In the genomic region with DNA sequence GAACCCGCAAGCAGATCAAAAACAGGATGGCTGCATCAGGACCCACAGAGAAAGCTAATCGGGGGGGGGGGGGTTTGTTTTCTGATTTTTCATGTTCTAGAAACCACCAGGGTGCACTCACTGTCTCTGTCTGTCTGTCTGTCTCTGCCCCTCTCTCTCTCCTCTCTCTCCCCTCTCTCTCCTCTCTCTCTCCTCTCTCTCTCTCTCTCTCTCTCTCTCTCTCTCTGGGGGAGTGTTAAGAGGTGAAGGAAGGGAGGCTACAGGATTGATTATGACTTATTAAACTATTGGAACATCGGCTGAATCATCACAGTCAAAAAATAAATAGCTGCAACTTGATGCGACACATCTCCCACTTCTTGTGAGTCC, we compare ENCODE assay signal across 8 mouse cellular contexts. TPM values are rescaled to one million over a fixed set of nuclear protein-coding genes. Genes with fewer than 3 reads are reported as not detected.
DNase-seq lines count a peak whose midpoint lies in the region; ATAC-seq lines count a peak whose summit lies in the region.

No protein-coding gene starts in this region.

- no peaks in the 10 kb centered on the region for H3K9me3 ChIP-seq in lung, embryonic 16.5 days (ENCODE audit: control insufficient read depth, low read length)
- no peaks in the 10 kb centered on the region for H3K9me3 ChIP-seq in forebrain, embryonic 14.5 days (replicated peaks; ENCODE audit: control insufficient read depth, low read length)
- no peaks in the 10 kb centered on the region for H3K9me3 ChIP-seq in limb, embryonic 15.5 days
- no peaks in the 10 kb centered on the region for H3K9me3 ChIP-seq in stomach, embryonic 14.5 days (ENCODE audit: control insufficient read depth, low read depth, low read length)

- peak overlapping the region; percentile 92 for H3K4me2 ChIP-seq in lung, embryonic 16.5 days (ENCODE audit: low read depth, low read length)
- peak overlapping the region; percentile 96 for H3K4me2 ChIP-seq in forebrain, embryonic 14.5 days (ENCODE audit: low read length)
- peak overlapping the region; percentile 90 for H3K4me2 ChIP-seq in limb, embryonic 15.5 days
- H3K4me2 ChIP-seq in stomach, embryonic 14.5 days (replicated peaks; ENCODE audit: low read depth, low read length): peak overlapping the region; percentile 85

- no peak for DNase-seq in lung, postnatal 10 days
- DNase-seq in forebrain, embryonic 14.5 days (ENCODE audit: low spot score): no peak
- DNase-seq in left cerebral cortex, postnatal 25 days (ENCODE audit: low spot score in 2 of 2): no peak
- no peak for DNase-seq in MN1 (ENCODE audit: low spot score)
- DNase-seq in thymus, postnatal 14 days: no peak

- peaks cover 34% of the 10 kb centered on the region for H3K27me3 ChIP-seq in lung, embryonic 16.5 days (ENCODE audit: control insufficient read depth, insufficient read depth, low read depth, low read length)
- H3K27me3 ChIP-seq in forebrain, embryonic 14.5 days (replicated peaks; ENCODE audit: control insufficient read depth, insufficient read depth, low read length): 0 out of 2 replicates have a peak, but pooled peaks cover 8% of the 10 kb centered on the region
- peaks cover 47% of the 10 kb centered on the region for H3K27me3 ChIP-seq in limb, embryonic 15.5 days
- H3K27me3 ChIP-seq in stomach, embryonic 14.5 days (ENCODE audit: control insufficient read depth, insufficient read depth, low read length): peaks cover 19% of the 10 kb centered on the region

- H3K36me3 ChIP-seq in lung, embryonic 16.5 days (ENCODE audit: control insufficient read depth, insufficient read depth, low read length): no peaks in the 10 kb centered on the region
- H3K36me3 ChIP-seq in forebrain, embryonic 14.5 days (ENCODE audit: control insufficient read depth, insufficient read depth, low read length): no peaks in the 10 kb centered on the region
- no peaks in the 10 kb centered on the region for H3K36me3 ChIP-seq in limb, embryonic 15.5 days
- no peaks in the 10 kb centered on the region for H3K36me3 ChIP-seq in stomach, embryonic 14.5 days (ENCODE audit: control insufficient read depth, insufficient read depth, low read length)

- H3K9ac ChIP-seq in lung, embryonic 16.5 days (ENCODE audit: low read length): no peak overlapping the region
- H3K9ac ChIP-seq in forebrain, embryonic 14.5 days (ENCODE audit: low read length): peak overlapping the region; percentile 74; the same call in 1 of the 2 replicates
- H3K9ac ChIP-seq in limb, embryonic 15.5 days: no peak overlapping the region
- no peak overlapping the region for H3K9ac ChIP-seq in stomach, embryonic 14.5 days (replicated peaks; ENCODE audit: low read depth, low read length)

- H3K27ac ChIP-seq in lung, embryonic 16.5 days (ENCODE audit: low read length): no peak overlapping the region
- no peak overlapping the region; the same call in 1 of the 2 replicates for H3K27ac ChIP-seq in forebrain, embryonic 14.5 days (ENCODE audit: low read depth, low read length)
- no peak overlapping the region for H3K27ac ChIP-seq in limb, embryonic 15.5 days
- H3K27ac ChIP-seq in stomach, embryonic 14.5 days (ENCODE audit: low read length): no peak overlapping the region

- peaks cover 16% of the 10 kb centered on the region for H3K4me1 ChIP-seq in lung, embryonic 16.5 days (replicated peaks; ENCODE audit: control insufficient read depth, insufficient read depth, low read length)
- H3K4me1 ChIP-seq in forebrain, embryonic 14.5 days (ENCODE audit: control insufficient read depth, insufficient read depth, low read length): peaks cover 8% of the 10 kb centered on the region; the same call in 1 of the 2 replicates
- H3K4me1 ChIP-seq in limb, embryonic 15.5 days: peaks cover 24% of the 10 kb centered on the region
- H3K4me1 ChIP-seq in stomach, embryonic 14.5 days (ENCODE audit: control insufficient read depth, insufficient read depth, low read length): peaks cover 12% of the 10 kb centered on the region; the same call in 1 of the 2 replicates

- WGBS in lung, embryonic 16.5 days: 23% methylated on average over 4 of the region's 4 CpGs
- 23% methylated on average over 4 of the region's 4 CpGs for WGBS in forebrain, embryonic 14.5 days
- 20% methylated on average over 4 of the region's 4 CpGs for WGBS in limb, embryonic 15.5 days
- WGBS in stomach, embryonic 14.5 days: 20% methylated on average over 4 of the region's 4 CpGs

- intact Hi-C loops in left cerebral cortex, postnatal 25 days (cut with DNase I): loop anchor here (2.0 kb wide), 1 partner anchor 321 kb away; no protein-coding TSS in a partner anchor

- peak overlapping the region; percentile 53 for H3K4me3 ChIP-seq in lung, embryonic 16.5 days (ENCODE audit: low read length)
- peak overlapping the region; percentile 59 for H3K4me3 ChIP-seq in forebrain, embryonic 14.5 days (ENCODE audit: low read depth, low read length)
- peak overlapping the region; percentile 46 for H3K4me3 ChIP-seq in limb, embryonic 15.5 days
- peak overlapping the region; percentile 31; the same call in 1 of the 2 replicates for H3K4me3 ChIP-seq in stomach, embryonic 14.5 days (ENCODE audit: low read depth, low read length)

- ATAC-seq in lung, embryonic 16.5 days (ENCODE audit: low read depth): no peak
- no peak for ATAC-seq in forebrain, embryonic 14.5 days
- ATAC-seq in limb, embryonic 15.5 days (ENCODE audit: insufficient number of reproducible peaks, low FRiP score, low TSS enrichment, low read depth): no peak
- no peak for ATAC-seq in stomach, embryonic 14.5 days (ENCODE audit: insufficient number of reproducible peaks, insufficient read depth, low FRiP score, low read depth)

RNA-seq across cellular contexts. Expression of gene Sstr2, which starts 0.9 kb away (rescaled TPM):
- 3.0 and 4.2 TPM in 2 replicates for polyA plus RNA-seq in lung, embryonic 16.5 days (2015; fragmentation: Nextera tagmentation; extraction: Ambion mirVana)
- polyA plus RNA-seq in forebrain, embryonic 14.5 days (2014; fragmentation: Nextera tagmentation; extraction: Ambion mirVana): 71.9 and 75.2 TPM in 2 replicates
- 1.0 and 1.6 TPM in 2 replicates for polyA plus RNA-seq in limb, embryonic 15.5 days (2015; fragmentation: Nextera tagmentation; extraction: Ambion mirVana)
- polyA plus RNA-seq in stomach, embryonic 14.5 days (2014; fragmentation: Nextera tagmentation; extraction: Ambion mirVana): 0.56 and 2.0 TPM in 2 replicates
- 10 to 100 TPM; 30.1 to 34.4 TPM for total RNA-seq in left cerebral cortex, postnatal 25 days (2021)

RNA-seq across cellular contexts. Expression of gene Cog1, which starts 30.7 kb away (rescaled TPM):
- 22.0 and 23.3 TPM in 2 replicates for polyA plus RNA-seq in lung, embryonic 16.5 days (2015; fragmentation: Nextera tagmentation; extraction: Ambion mirVana)
- polyA plus RNA-seq in forebrain, embryonic 14.5 days (2014; fragmentation: Nextera tagmentation; extraction: Ambion mirVana): 28.8 and 33.9 TPM in 2 replicates
- polyA plus RNA-seq in limb, embryonic 15.5 days (2015; fragmentation: Nextera tagmentation; extraction: Ambion mirVana): 24.9 and 25.4 TPM in 2 replicates
- 20.7 and 24.4 TPM in 2 replicates for polyA plus RNA-seq in stomach, embryonic 14.5 days (2014; fragmentation: Nextera tagmentation; extraction: Ambion mirVana)
- 10 to 100 TPM; 43.7 to 44.0 TPM for total RNA-seq in left cerebral cortex, postnatal 25 days (2021)

RNA-seq across cellular contexts. Expression of gene Slc39a11, which starts 31.6 kb away (rescaled TPM):
- polyA plus RNA-seq in lung, embryonic 16.5 days (2015; fragmentation: Nextera tagmentation; extraction: Ambion mirVana): 23.7 and 26.2 TPM in 2 replicates
- polyA plus RNA-seq in forebrain, embryonic 14.5 days (2014; fragmentation: Nextera tagmentation; extraction: Ambion mirVana): 29.5 and 32.4 TPM in 2 replicates
- 30.0 and 30.1 TPM in 2 replicates for polyA plus RNA-seq in limb, embryonic 15.5 days (2015; fragmentation: Nextera tagmentation; extraction: Ambion mirVana)
- polyA plus RNA-seq in stomach, embryonic 14.5 days (2014; fragmentation: Nextera tagmentation; extraction: Ambion mirVana): 18.6 and 24.0 TPM in 2 replicates
- total RNA-seq in left cerebral cortex, postnatal 25 days (2021): 10 to 100 TPM; 11.4 to 13.9 TPM

Comparison
In these comparisons a context has a peak if more than half of its experiments do, and no peak if none do; other contexts are left out.
1. RNA of gene Sstr2, which starts 0.9 kb away (polyA plus RNA-seq): 71.9 to 75.2 TPM in forebrain, embryonic 14.5 days; 3.0 to 4.2 TPM in lung, embryonic 16.5 days, 1.0 to 1.6 TPM in limb, embryonic 15.5 days and 0.56 to 2.0 TPM in stomach, embryonic 14.5 days; every median in the first group is over 10 times any median in the second.
2. Peak in every context shown above with its lines, with median percentiles within 50 percentile points of each other: H3K4me2 ChIP-seq and H3K4me3 ChIP-seq.